Mouse (Mus musculus) urinary bladder, postnatal 0 days (tissue): Measurements from ENCODE around the gene Jam2. TPM values are rescaled to one million over a fixed set of nuclear protein-coding genes. Genes with fewer than 3 reads are reported as not detected.

ENCODE experiments used
- polyA plus RNA-seq: library from polyadenylated mRNA; unstranded; fragments of >200 nt; fragmentation: Nextera tagmentation; extraction: Ambion mirVana; gene quantifications from 2 replicates; pipeline ENCODE4 v1.2.1, GENCODE M21; 2015

The Jam2 gene
- polyA plus RNA-seq = 5.4 and 7.2 TPM in 2 replicates

GRCm38 (mm10) chr16:84774003-84774703 is at the start of gene Jam2:
TSS of gene Jam2 (plus strand) at chr16:84774123.

GRCm38 (mm10) chr16:84735166-84736105 is 38.5 kb upstream of the Jam2 start, which contains the start of gene Mrpl39:
TSS of gene Mrpl39 (minus strand) at chr16:84735742.

GRCm38 (mm10) chr16:84834745-84835440 is 61.0 kb downstream of the Jam2 start, which contains the start of gene Gabpa:
TSS of gene Gabpa (plus strand) at chr16:84834925.

GRCm38 (mm10) chr16:84835441-84835822 is 61.5 kb downstream of the Jam2 start, which contains the start of gene Atp5j:
TSS of gene Atp5j (minus strand) at chr16:84835625.

Other genes starting within 250 kb of the Jam2 start
- 27.2 and 28.5 TPM in 2 replicates for gene Mrpl39, start 38.4 kb upstream of the Jam2 start, polyA plus RNA-seq
- gene Gabpa, start 60.8 kb downstream of the Jam2 start, polyA plus RNA-seq = 12.5 and 12.8 TPM in 2 replicates
- gene Atp5j, start 61.5 kb downstream of the Jam2 start, polyA plus RNA-seq = 834 and 870 TPM in 2 replicates